Comparison of ENCODE assay signal across 1 mouse cellular context in genomic region chr4:115984967-115985366, GRCm38 (mm10).
TF ChIP-seq lines count a peak whose summit lies in the region.

No protein-coding gene starts in this region.

TF ChIP-seq in MEL, 35 proteins besides CTCF, POLR2A, EP300 and RAD21 (continued from another document):
- TF ChIP-seq USF2 (IDR thresholded peaks at IDR 0.05; ENCODE audit: borderline replicate concordance in 1 of 2, insufficient read depth in 1 of 2, low read depth in 1 of 2, low read length in 2 of 2) = no peak
- TF ChIP-seq MEF2A (IDR thresholded peaks at IDR 0.05; ENCODE audit: extremely low read depth, insufficient replicate concordance, low read depth, low read length, poor library complexity, severe bottlenecking) = 0 out of 2 replicates have a peak, but pooled peaks have one; percentile 29
- peak; percentile 94 for TF ChIP-seq ELF1 (IDR thresholded peaks at IDR 0.05; ENCODE audit: low read depth, low read length)
- no peak for TF ChIP-seq CHD2 (IDR thresholded peaks at IDR 0.05; ENCODE audit: low read length)
- no peak for TF ChIP-seq TCF12 (IDR thresholded peaks at IDR 0.05; ENCODE audit: low read depth, low read length)
- TF ChIP-seq HCFC1 (IDR thresholded peaks at IDR 0.05; ENCODE audit: low read depth, low read length) = peak; percentile 89
- TF ChIP-seq UBTF (IDR thresholded peaks at IDR 0.05; ENCODE audit: borderline replicate concordance, insufficient read depth, low read depth, low read length) = no peak
- TF ChIP-seq GATA1 (IDR thresholded peaks at IDR 0.05; ENCODE audit: low read depth, low read length) = peak; percentile 28; the same call in 1 of the 2 replicates
